Mouse (Mus musculus): ENCODE data around the gene C1qtnf7.

C1qtnf7 gene

DNA sequence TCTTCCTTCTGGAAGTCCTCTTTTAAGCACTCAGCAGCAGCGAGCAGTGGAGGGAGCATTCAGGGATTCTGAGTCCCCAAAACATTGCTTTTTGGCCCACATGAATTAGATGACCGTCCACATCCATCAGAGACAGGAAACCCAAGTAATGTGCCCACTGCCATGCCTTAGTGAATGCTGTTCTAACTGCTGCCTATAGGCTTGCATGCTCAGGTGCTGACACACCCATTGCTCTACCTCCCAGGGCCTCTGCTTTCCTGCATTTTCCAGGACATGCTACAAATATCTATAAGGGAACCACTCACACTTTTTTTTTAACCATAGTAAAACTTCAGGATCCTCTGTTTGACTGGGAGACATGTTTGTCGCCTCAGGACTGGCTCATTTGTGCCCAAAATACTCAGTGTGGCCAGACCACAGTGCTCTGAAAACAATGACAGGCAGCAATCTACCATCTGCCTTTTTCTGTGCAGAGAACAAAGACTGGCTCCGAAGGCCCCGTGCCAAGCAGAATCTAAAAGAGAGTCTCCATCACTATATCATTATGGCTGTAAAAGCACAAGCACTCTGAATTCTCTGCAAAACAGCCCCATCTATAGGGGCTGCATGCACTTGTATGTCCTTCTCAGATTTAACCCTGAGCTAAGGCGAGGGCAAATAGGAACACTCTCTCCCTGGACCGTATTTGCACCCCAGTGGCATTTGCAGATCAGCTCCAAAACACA, 106.4 kb downstream of the C1qtnf7 start:
- DNase-seq = no peak

GRCm38 (mm10) chr5:43625407-43625806, 110.1 kb downstream of the C1qtnf7 start:
- no peak for DNase-seq

GRCm38 (mm10) chr5:43634071-43634601, 118.8 kb downstream of the C1qtnf7 start:
- no peak for DNase-seq

DNA sequence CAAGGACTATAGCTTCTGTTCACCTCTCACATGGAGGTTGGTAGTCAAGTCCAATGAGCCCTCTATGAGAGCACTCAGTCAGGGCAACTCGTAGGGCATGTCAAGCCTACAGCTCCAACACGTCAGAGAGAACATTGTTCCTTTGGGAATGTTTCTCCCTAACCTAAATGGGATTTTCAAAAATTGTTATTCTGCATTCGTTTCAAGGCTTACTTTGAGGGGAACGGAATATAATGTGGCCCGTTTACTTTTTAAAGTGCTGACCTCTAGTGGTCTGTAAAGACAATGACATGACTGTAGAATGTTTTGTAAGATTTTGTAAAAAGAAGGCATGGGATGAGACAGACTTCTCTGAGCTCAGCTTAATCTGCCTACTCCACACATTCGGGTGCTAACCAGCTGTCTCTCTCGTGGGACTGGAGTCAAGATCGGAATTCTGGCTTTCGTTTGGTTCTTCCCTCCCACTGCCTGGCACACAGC, 119.3 kb downstream of the C1qtnf7 start:
- no peak for DNase-seq

- DNase-seq = no peak
Measured at GRCm38 (mm10) chr5:43645020-43645419, 129.7 kb downstream of the C1qtnf7 start.

DNA sequence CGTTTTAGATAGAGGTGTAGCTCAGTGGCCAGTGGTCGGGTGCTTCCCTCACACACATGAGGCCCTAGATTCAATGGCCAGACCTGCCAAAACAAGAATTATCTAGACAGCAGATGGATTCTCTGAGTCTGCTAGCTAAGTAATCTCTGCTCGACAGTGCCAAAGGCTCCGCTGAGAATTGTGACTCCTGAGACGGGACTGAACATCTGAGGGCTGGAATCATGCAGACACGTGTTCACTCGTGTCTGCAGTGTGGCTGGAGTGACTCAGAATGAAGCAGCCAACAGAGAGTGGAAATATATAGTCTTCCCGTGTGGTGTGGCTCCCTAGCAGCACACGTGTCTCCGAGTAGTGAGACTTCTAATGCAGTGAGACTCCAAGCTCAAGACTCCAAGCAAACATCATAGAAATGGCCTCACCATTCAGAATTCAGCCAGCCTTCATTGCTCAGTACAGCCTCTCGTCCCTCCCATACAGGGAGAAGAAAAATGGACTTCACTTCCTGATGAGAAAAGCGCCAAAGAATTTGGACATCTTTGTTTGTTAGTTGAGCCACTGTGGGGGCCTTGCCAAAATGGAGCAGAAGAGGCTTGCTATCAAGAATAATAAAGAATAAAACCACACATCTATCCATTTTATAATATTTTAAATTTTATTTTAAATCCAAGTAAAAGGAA, 131.9 kb downstream of the C1qtnf7 start:
- no peak for DNase-seq

GRCm38 (mm10) chr5:43661498-43661897, 146.2 kb downstream of the C1qtnf7 start:
- DNase-seq = no peak

DNA sequence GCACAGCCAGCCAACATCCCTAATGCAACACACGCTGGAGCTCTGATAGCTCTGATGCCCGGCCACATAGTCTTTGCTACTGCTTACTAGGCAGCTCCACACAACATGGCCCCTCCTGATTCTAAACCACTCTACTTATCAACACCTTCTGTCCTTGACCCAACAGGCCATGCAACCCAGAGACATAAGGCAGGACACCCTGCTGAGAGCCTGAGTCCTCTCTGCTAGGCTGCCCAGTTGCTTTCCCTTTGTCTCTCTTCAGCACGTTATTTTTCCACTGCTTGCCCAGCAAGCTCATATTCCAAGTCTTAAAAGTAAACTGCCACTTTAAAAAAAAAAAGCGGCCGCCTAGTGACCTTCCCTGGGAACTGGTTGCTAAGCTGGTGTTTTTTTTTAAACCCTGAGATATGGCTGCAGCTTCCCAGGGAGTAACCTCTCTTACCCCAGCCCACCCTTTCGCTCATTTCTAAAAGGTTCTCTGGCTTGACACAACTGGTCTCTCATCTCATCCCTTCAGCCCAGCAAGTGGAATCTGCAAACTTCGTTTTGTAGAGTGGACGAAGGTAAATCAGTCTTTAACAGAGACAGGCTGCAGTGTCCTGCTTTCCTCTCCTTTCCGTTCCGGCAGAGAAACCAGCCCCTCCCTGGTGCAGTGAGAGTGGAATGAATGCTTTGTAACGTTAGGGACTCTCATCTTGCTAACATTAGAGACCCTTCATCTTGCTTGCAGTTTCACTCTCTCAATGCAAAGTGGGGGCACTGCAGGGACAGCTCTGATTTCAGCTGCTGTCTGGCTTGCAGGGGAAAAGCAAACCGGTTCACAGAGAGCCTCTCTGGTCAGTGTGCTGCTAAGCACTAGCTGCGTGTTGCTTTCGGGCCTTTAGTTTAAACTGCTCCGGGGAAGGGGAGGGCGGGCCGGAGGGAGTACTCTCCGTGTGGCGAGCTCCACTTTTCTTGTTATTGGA, 146.9 kb downstream of the C1qtnf7 start, which contains the start of gene Cc2d2a:
Cc2d2a (plus strand) TSS at position 350 of the 965 bp plus-strand sequence.
- DNase-seq = peak; percentile 20 to 32

DNA sequence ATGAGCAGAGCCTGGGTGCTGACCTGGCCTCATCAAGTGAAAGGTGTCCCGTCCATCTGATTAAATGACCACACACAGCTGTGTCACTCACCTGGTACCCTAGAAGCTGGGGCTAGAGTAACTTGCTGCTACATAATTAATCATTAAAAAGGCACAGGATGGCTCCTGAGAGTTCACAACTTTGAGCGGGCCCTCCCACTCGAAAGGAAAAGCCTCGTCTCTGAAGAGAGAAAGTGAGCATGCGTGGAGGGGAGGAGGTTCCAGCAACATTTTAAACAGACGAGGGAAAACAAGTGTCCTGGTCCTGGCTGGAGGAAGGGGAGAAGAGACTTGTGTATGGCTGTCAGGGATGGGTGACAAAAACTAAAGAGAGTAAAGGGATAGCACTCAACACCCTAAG, 148.2 kb downstream of the C1qtnf7 start:
- peak; percentile 28 for DNase-seq

GRCm38 (mm10) chr5:43665144-43665543, 149.8 kb downstream of the C1qtnf7 start:
- DNase-seq = peak in 1 of 2 experiments; percentile 16

Measured in kidney, adult 8-10 months (tissue).